Comparison of ENCODE assay signal across 19 mouse cellular contexts in the genomic region with DNA sequence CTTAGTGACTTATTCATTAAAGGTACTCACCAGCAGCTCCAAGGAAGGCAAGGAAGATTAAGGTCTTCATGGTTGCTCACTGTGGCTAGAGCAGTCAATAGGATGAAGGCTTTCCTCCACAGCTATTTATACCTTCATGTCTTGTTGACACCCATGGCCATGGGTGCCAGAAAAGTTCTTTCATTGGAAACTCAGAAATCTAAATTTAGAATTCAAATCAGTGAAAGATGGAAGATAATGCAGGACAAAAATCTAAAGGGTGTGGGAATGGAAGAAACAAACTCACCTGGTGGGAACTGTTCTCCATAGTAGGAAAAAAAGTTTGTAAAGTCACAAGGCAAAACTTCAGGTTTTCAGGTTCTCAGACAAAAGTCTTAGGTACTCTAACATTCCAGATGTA. TPM values are rescaled to one million over a fixed set of nuclear protein-coding genes. Genes with fewer than 3 reads are reported as not detected.
DNase-seq lines count a peak whose midpoint lies in the region; TF ChIP-seq lines count a peak whose summit lies in the region.
"Had no signal": no experiment of that assay in that cellular context is flagged by ENCODE, and none has a peak within 500 bp of the region (broad histone marks: within the 10 kb centered on the region; RNA-seq: fewer than 3 reads in every experiment).

TSS of gene 2210010C04Rik (minus strand) at position 101 of the 400 bp plus-strand sequence.

- TF ChIP-seq CTCF in spleen, adult 2 months (IDR thresholded peaks at IDR 0.05; ENCODE audit: extremely low read depth, insufficient read depth, insufficient read length, insufficient replicate concordance) = no peak

- H3K27me3 ChIP-seq in spleen, adult 2 months (ENCODE audit: control insufficient read depth, insufficient read depth, low read length) = no peaks in the 10 kb centered on the region
- H3K27me3 ChIP-seq: CH12.LX, Patski had no signal

- no peak within 1 kb of the TSS for H3K27ac ChIP-seq in spleen, adult 2 months (ENCODE audit: insufficient read depth, low read length)

- no peaks in the 10 kb centered on the region for H3K36me3 ChIP-seq in spleen, adult 2 months (ENCODE audit: control insufficient read depth, insufficient read depth, low read length)
- H3K36me3 ChIP-seq: G1E had no signal

- H3K4me3 ChIP-seq in spleen, adult 2 months (ENCODE audit: extremely low read depth, insufficient read depth, insufficient read length) = no peak within 1 kb of the TSS

- H3K4me1 ChIP-seq in spleen, adult 2 months (ENCODE audit: control insufficient read depth, insufficient read depth, insufficient read length) = no peaks in the 10 kb centered on the region

- DNase-seq in spleen, adult 2 months (ENCODE audit: low read depth in 1 of 2, low spot score in 2 of 2) = no peak
- no peak for DNase-seq in spleen, postnatal 10 days (ENCODE audit: low spot score in 2 of 2)
- DNase-seq: adrenal gland, adult 2 months; adrenal gland, adult 8-10 months; adrenal gland, postnatal 10 days; adrenal gland, postnatal 14 days; adrenal gland, postnatal 25 days; adrenal gland, postnatal 36 days; B cell, adult 2 months; cerebellum, adult 11 months; cerebellum, adult 11-12 months; cerebellum, adult 18-20 months; cerebellum, adult 2 months had no signal

- TF ChIP-seq POLR2A in spleen, adult 2 months (IDR thresholded peaks at IDR 0.05; ENCODE audit: low read depth, low read length) = no peak

RNA-seq across cellular contexts. Expression of gene 2210010C04Rik, which starts in this region (rescaled TPM):
- polyA plus RNA-seq in spleen, adult 2 months (2012; rRNA removed) = 1,752 and 2,021 TPM in 2 replicates
- polyA plus RNA-seq: brain, embryonic 14.5 days; C2C12; CD4-positive, CD25-positive, alpha-beta regulatory T cell, adult 4 months; cerebellum, adult 2 months; G1E had no signal
